Mouse (Mus musculus): Measurements from ENCODE around the gene Tnfrsf13b.
"Not testable (repeated sequence)": the region's sequence is repeated elsewhere in the genome, so short reads cannot be mapped to it uniquely, and the experiment has no call there.

- not testable (repeated sequence) for TF ChIP-seq CTCF (IDR thresholded peaks at IDR 0.05; ENCODE audit: insufficient read depth, low read length); POLR2A (IDR thresholded peaks at IDR 0.05; ENCODE audit: borderline replicate concordance, extremely low read depth, low read depth, low read length)
These were observed 65.6 kb downstream of the Tnfrsf13b start for GRCm38 (mm10) chr11:61192123-61192522.

All from lung, adult 2 months (tissue).